Mouse (Mus musculus): ENCODE results near the gene Tns2. TPM values are rescaled to one million over a fixed set of nuclear protein-coding genes. Genes with fewer than 3 reads are reported as not detected.

Gene Tns2
- 3.6 TPM for polyA plus RNA-seq (2014; fragmentation: Illumina TruSeq; extraction: RNeasy Lipid Tissue Mini Kit (QIAGEN cat#74804); ENCODE audit: low read depth, low replicate concordance)

GRCm38 (mm10) chr15:102100161-102100981 is at the start of gene Tns2:
TSS of gene Tns2 (plus strand) at chr15:102100413.

GRCm38 (mm10) chr15:102073559-102074069 is 26.6 kb upstream of the Tns2 start, which contains the start of gene Eif4b:
TSS of gene Eif4b (plus strand) at chr15:102073773.

DNA sequence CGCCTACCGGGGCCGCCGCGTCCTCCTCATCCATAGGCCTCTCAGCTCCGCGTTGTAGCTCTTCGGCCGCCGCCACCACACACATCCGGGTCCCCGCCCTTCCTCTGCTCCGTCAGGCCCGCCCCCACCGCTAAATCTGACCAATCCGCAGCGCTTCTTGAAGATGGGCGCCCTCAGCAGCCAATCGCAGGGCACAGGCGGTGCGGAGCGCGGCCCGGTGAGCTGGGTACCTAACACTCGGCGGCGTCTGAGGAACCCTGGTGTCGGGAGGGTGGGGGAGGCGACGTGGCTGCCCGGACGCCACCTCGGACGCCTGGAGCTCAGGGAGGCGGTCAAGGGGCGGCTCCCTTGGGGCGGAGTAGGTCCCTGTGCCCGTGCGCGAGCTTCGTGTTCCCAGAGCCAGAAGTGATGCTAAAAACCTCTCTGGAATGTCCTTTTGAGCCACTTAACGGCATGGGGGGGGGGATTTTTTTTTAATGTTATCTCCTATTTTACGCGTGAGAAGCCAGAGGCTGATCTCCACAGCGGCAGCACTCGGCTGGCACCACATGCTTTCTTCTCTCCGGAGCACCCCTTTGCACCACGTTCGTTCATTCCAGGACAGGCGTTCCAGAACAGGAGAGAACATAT is 36.0 kb downstream of the Tns2 start, which contains the start of gene Spryd3:
Gene Spryd3 (minus strand): TSS at position 106 of the 630 bp plus-strand sequence.

DNA sequence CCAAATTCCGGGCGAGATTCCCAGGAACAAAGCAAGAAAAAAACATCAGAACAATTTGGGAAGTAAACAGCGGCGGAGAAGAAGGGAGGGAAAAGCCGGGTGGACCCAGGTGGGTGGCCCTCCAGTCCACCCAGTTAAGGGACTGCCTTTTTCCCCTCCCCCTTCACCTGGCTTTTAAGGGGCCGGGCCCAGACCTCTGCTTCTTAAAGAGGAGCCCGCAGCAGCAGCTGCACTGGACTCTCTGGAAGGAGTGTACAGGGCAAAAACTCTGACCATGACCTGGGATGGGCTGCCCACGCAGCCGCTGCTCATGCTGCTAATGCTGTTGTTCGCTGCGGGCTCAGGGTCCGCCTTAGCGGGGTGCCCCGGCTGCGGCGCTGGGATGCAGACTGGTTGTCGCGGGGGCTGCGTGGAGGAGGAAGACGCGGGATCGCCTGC is 44.1 kb downstream of the Tns2 start, which contains the start of gene Igfbp6:
Gene Igfbp6 (plus strand): TSS at position 89 of the 438 bp plus-strand sequence.

GRCm38 (mm10) chr15:102150301-102151135 is 50.3 kb downstream of the Tns2 start, which contains the start of gene Soat2:
TSS of gene Soat2 (plus strand) at chr15:102150526.

Other genes with a start within 250 kb of the Tns2 start
- gene Krt1, start 249.6 kb upstream of the Tns2 start, polyA plus RNA-seq (2014; fragmentation: Illumina TruSeq; extraction: RNeasy Lipid Tissue Mini Kit (QIAGEN cat#74804); ENCODE audit: low read depth, low replicate concordance): not detected
- gene Krt77, start 230.7 kb upstream of the Tns2 start, polyA plus RNA-seq (2014; fragmentation: Illumina TruSeq; extraction: RNeasy Lipid Tissue Mini Kit (QIAGEN cat#74804); ENCODE audit: low read depth, low replicate concordance): 0.24 TPM
- 0.08 TPM for gene Krt76, start 207.5 kb upstream of the Tns2 start, polyA plus RNA-seq (2014; fragmentation: Illumina TruSeq; extraction: RNeasy Lipid Tissue Mini Kit (QIAGEN cat#74804); ENCODE audit: low read depth, low replicate concordance)
- gene Krt4, start 175.7 kb upstream of the Tns2 start, polyA plus RNA-seq (2014; fragmentation: Illumina TruSeq; extraction: RNeasy Lipid Tissue Mini Kit (QIAGEN cat#74804); ENCODE audit: low read depth, low replicate concordance): not detected
- not detected for gene Krt79, start 160.1 kb upstream of the Tns2 start, polyA plus RNA-seq (2014; fragmentation: Illumina TruSeq; extraction: RNeasy Lipid Tissue Mini Kit (QIAGEN cat#74804); ENCODE audit: low read depth, low replicate concordance)
- gene Krt78, start 146.1 kb upstream of the Tns2 start, polyA plus RNA-seq (2014; fragmentation: Illumina TruSeq; extraction: RNeasy Lipid Tissue Mini Kit (QIAGEN cat#74804); ENCODE audit: low read depth, low replicate concordance): not detected
- gene Krt8, start 95.9 kb upstream of the Tns2 start, polyA plus RNA-seq (2014; fragmentation: Illumina TruSeq; extraction: RNeasy Lipid Tissue Mini Kit (QIAGEN cat#74804); ENCODE audit: low read depth, low replicate concordance): 0.46 TPM
- not detected for gene Krt18, start 72.2 kb upstream of the Tns2 start, polyA plus RNA-seq (2014; fragmentation: Illumina TruSeq; extraction: RNeasy Lipid Tissue Mini Kit (QIAGEN cat#74804); ENCODE audit: low read depth, low replicate concordance)
- 54.3 TPM for gene Eif4b, start 26.6 kb upstream of the Tns2 start, polyA plus RNA-seq (2014; fragmentation: Illumina TruSeq; extraction: RNeasy Lipid Tissue Mini Kit (QIAGEN cat#74804); ENCODE audit: low read depth, low replicate concordance)
- gene Spryd3, start 35.8 kb downstream of the Tns2 start, polyA plus RNA-seq (2014; fragmentation: Illumina TruSeq; extraction: RNeasy Lipid Tissue Mini Kit (QIAGEN cat#74804); ENCODE audit: low read depth, low replicate concordance): 0.81 TPM
- gene Igfbp6, start 43.9 kb downstream of the Tns2 start, polyA plus RNA-seq (2014; fragmentation: Illumina TruSeq; extraction: RNeasy Lipid Tissue Mini Kit (QIAGEN cat#74804); ENCODE audit: low read depth, low replicate concordance): 0.57 TPM
- gene Soat2, start 50.1 kb downstream of the Tns2 start, polyA plus RNA-seq (2014; fragmentation: Illumina TruSeq; extraction: RNeasy Lipid Tissue Mini Kit (QIAGEN cat#74804); ENCODE audit: low read depth, low replicate concordance): not detected
- 10.3 TPM for gene Zfp740, start 102.8 kb downstream of the Tns2 start, polyA plus RNA-seq (2014; fragmentation: Illumina TruSeq; extraction: RNeasy Lipid Tissue Mini Kit (QIAGEN cat#74804); ENCODE audit: low read depth, low replicate concordance)
- 5.8 TPM for gene Csad, start 104.3 kb downstream of the Tns2 start, polyA plus RNA-seq (2014; fragmentation: Illumina TruSeq; extraction: RNeasy Lipid Tissue Mini Kit (QIAGEN cat#74804); ENCODE audit: low read depth, low replicate concordance)
- not detected for gene Itgb7, start 131.5 kb downstream of the Tns2 start, polyA plus RNA-seq (2014; fragmentation: Illumina TruSeq; extraction: RNeasy Lipid Tissue Mini Kit (QIAGEN cat#74804); ENCODE audit: low read depth, low replicate concordance)
- gene Rarg, start 157.1 kb downstream of the Tns2 start, polyA plus RNA-seq (2014; fragmentation: Illumina TruSeq; extraction: RNeasy Lipid Tissue Mini Kit (QIAGEN cat#74804); ENCODE audit: low read depth, low replicate concordance): 1.2 TPM
- not detected for gene Gm9918, start 170.2 kb downstream of the Tns2 start, polyA plus RNA-seq (2014; fragmentation: Illumina TruSeq; extraction: RNeasy Lipid Tissue Mini Kit (QIAGEN cat#74804); ENCODE audit: low read depth, low replicate concordance)
- 0.20 TPM for gene Mfsd5, start 179.0 kb downstream of the Tns2 start, polyA plus RNA-seq (2014; fragmentation: Illumina TruSeq; extraction: RNeasy Lipid Tissue Mini Kit (QIAGEN cat#74804); ENCODE audit: low read depth, low replicate concordance)
- 5.2 TPM for gene Espl1, start 195.9 kb downstream of the Tns2 start, polyA plus RNA-seq (2014; fragmentation: Illumina TruSeq; extraction: RNeasy Lipid Tissue Mini Kit (QIAGEN cat#74804); ENCODE audit: low read depth, low replicate concordance)
- gene Pfdn5, start 225.7 kb downstream of the Tns2 start, polyA plus RNA-seq (2014; fragmentation: Illumina TruSeq; extraction: RNeasy Lipid Tissue Mini Kit (QIAGEN cat#74804); ENCODE audit: low read depth, low replicate concordance): 178 TPM
- 8.8 TPM for gene Myg1, start 231.3 kb downstream of the Tns2 start, polyA plus RNA-seq (2014; fragmentation: Illumina TruSeq; extraction: RNeasy Lipid Tissue Mini Kit (QIAGEN cat#74804); ENCODE audit: low read depth, low replicate concordance)